Mouse (Mus musculus) heart, embryonic 11.5 days (tissue): ENCODE measurements around the gene Rpap1. TPM values are rescaled to one million over a fixed set of nuclear protein-coding genes. Genes with fewer than 3 reads are reported as not detected.

Experiments used
- ATAC-seq: fragments of 200-750 bp; cut with Nextera tagmentation; replicated peaks from 2 replicates; pipeline ENCODE4 v1.8.0; 2017; ENCODE audit warnings: moderate library complexity; ENCODE audit not compliant: insufficient number of reproducible peaks, low FRiP score, low TSS enrichment
- H3K27ac ChIP-seq: fragments of 300-500 bp; sonication (generic); 2 replicates; pipeline ENCODE4 v1.5.1; 2014; ENCODE audit warnings: mild to moderate bottlenecking, low read depth, low read length
- H3K27me3 ChIP-seq: fragments of 300-500 bp; sonication (generic); 2 replicates; pipeline ENCODE4 v1.6.1; 2014; ENCODE audit warnings: mild to moderate bottlenecking, low read length, mixed read lengths; ENCODE audit not compliant: control insufficient read depth, insufficient read depth
- H3K36me3 ChIP-seq: fragments of 300-500 bp; sonication (generic); 2 replicates; pipeline ENCODE4 v1.6.1; 2014; ENCODE audit warnings: mild to moderate bottlenecking, low read length, moderate library complexity, mixed read lengths; ENCODE audit not compliant: control insufficient read depth, insufficient read depth
- H3K4me1 ChIP-seq: fragments of 300-500 bp; sonication (generic); 2 replicates; pipeline ENCODE4 v1.6.1; 2014; ENCODE audit warnings: low read length; ENCODE audit not compliant: control insufficient read depth, insufficient read depth
- H3K4me2 ChIP-seq: fragments of 300-500 bp; sonication (generic); 2 replicates; pipeline ENCODE4 v1.6.1; 2014; ENCODE audit warnings: mild to moderate bottlenecking, moderate library complexity
- H3K4me3 ChIP-seq: fragments of 300-500 bp; sonication (generic); 2 replicates; pipeline ENCODE4 v1.5.1; 2014; ENCODE audit warnings: low read depth, low read length
- H3K9ac ChIP-seq: fragments of 300-500 bp; sonication (generic); 2 replicates; pipeline ENCODE4 v1.6.1; 2014; ENCODE audit warnings: mild to moderate bottlenecking, low read depth, low read length, moderate library complexity
- H3K9me3 ChIP-seq: fragments of 300-500 bp; sonication (generic); replicated peaks from 2 replicates; pipeline ENCODE4 v1.6.1; 2016; ENCODE audit warnings: low read length; ENCODE audit not compliant: control insufficient read depth
- WGBS: fragments of 180-500 bp; shearing (Covaris S2); extraction: QIAGEN DNeasy Blood & Tissue Kit; methylation state at CpG from one replicate; pipeline ENCODE4 v1.1.7; 2014; ENCODE audit not compliant: insufficient replicate concordance; 5-methylcytosine and 5-hydroxymethylcytosine counted together
- polyA plus RNA-seq: library from polyadenylated mRNA; unstranded; fragments of >200 nt; fragmentation: Nextera tagmentation; extraction: Ambion mirVana; gene quantifications from 2 replicates; pipeline ENCODE4 v1.2.1, GENCODE M21; 2014

The Rpap1 gene
- polyA plus RNA-seq, 1 experiment from 2014 or later, result 16.2 TPM

- no peak for ATAC-seq
- H3K36me3 ChIP-seq, result peaks cover 30% of the 10 kb centered on the region
- H3K27ac ChIP-seq, result no peak overlapping the region
- no peak overlapping the region for H3K4me3 ChIP-seq
- no peaks in the 10 kb centered on the region for H3K9me3 ChIP-seq
- no peak overlapping the region for H3K9ac ChIP-seq
- H3K4me1 ChIP-seq, result no peaks in the 10 kb centered on the region
- 90% methylated on average over 6 of the region's 6 CpGs for WGBS
- no peak overlapping the region for H3K4me2 ChIP-seq
- H3K27me3 ChIP-seq, result no peaks in the 10 kb centered on the region
Measured at GRCm38 (mm10) chr2:119767246-119767645, 20.1 kb downstream of the Rpap1 start.

GRCm38 (mm10) chr2:119763924-119764323 lies 23.4 kb downstream of the Rpap1 start:
- H3K4me3 ChIP-seq, result no peak overlapping the region
- H3K27me3 ChIP-seq, result peaks cover 22% of the 10 kb centered on the region
- WGBS, result 59% methylated on average over 4 of the region's 4 CpGs
- H3K4me1 ChIP-seq, result no peaks in the 10 kb centered on the region
- H3K36me3 ChIP-seq, result peaks cover 11% of the 10 kb centered on the region
- H3K27ac ChIP-seq, result no peak overlapping the region
- no peak for ATAC-seq
- H3K9ac ChIP-seq, result no peak overlapping the region
- H3K9me3 ChIP-seq, result no peaks in the 10 kb centered on the region
- no peak overlapping the region for H3K4me2 ChIP-seq

GRCm38 (mm10) chr2:119762276-119762675 lies 25.1 kb downstream of the Rpap1 start:
- peaks cover 38% of the 10 kb centered on the region for H3K27me3 ChIP-seq
- 65% methylated on average over 1 of the region's 1 CpGs for WGBS

GRCm38 (mm10) chr2:119760251-119760650 lies 27.1 kb downstream of the Rpap1 start, which contains the start of gene Ltk:
Ltk (minus strand) TSS chr2:119760431.
- Histone ChIP-seq H3K9me3 (no peaks in the 10 kb centered on the region), H3K4me3 (peak within 1 kb of the TSS; percentile 70; the same call in 1 of the 2 replicates), H3K36me3 (no peaks in the 10 kb centered on the region), H3K4me1 (no peaks in the 10 kb centered on the region; the same call in 1 of the 2 replicates), H3K27me3 (peaks cover 51% of the 10 kb centered on the region), H3K27ac (no peak within 1 kb of the TSS), H3K4me2 (peak within 1 kb of the TSS; percentile 100), H3K9ac (no peak within 1 kb of the TSS)
- no peak for ATAC-seq
- WGBS, result 8% methylated on average over 9 of the region's 9 CpGs

More at GRCm38 (mm10) chr2:119762276-119762675, 25.1 kb downstream of the Rpap1 start:
- Histone ChIP-seq H3K27ac (no peak overlapping the region), H3K4me1 (no peaks in the 10 kb centered on the region; the same call in 1 of the 2 replicates), H3K4me2 (no peak overlapping the region), H3K9me3 (no peaks in the 10 kb centered on the region), H3K36me3 (peaks cover 4% of the 10 kb centered on the region), H3K9ac (no peak overlapping the region), H3K4me3 (no peak overlapping the region)
- ATAC-seq, result no peak

- H3K27ac ChIP-seq, result no peak overlapping the region
- H3K9me3 ChIP-seq, result no peaks in the 10 kb centered on the region
- WGBS, result 5% methylated on average over 44 of the region's 44 CpGs
- H3K27me3 ChIP-seq, result peaks cover 56% of the 10 kb centered on the region
- peak overlapping the region; percentile 100 for H3K4me2 ChIP-seq
- H3K4me3 ChIP-seq, result peak overlapping the region; percentile 70
- no peaks in the 10 kb centered on the region for H3K36me3 ChIP-seq
- ATAC-seq, result no peak
- H3K4me1 ChIP-seq, result no peaks in the 10 kb centered on the region; the same call in 1 of the 2 replicates
- no peak overlapping the region for H3K9ac ChIP-seq
Measured at GRCm38 (mm10) chr2:119758844-119759835, 28.2 kb downstream of the Rpap1 start.

GRCm38 (mm10) chr2:119758101-119758843 lies 29.1 kb downstream of the Rpap1 start:
- Histone ChIP-seq H3K27ac (no peak overlapping the region), H3K9ac (peak overlapping the region; percentile 62), H3K4me3 (peak overlapping the region; percentile 70), H3K4me2 (peak overlapping the region; percentile 100), H3K9me3 (no peaks in the 10 kb centered on the region), H3K4me1 (no peaks in the 10 kb centered on the region; the same call in 1 of the 2 replicates), H3K27me3 (peaks cover 62% of the 10 kb centered on the region), H3K36me3 (no peaks in the 10 kb centered on the region)
- 0 out of 2 replicates have a peak, but pooled peaks have one; percentile 6 for ATAC-seq
- under 1% methylated on average over 67 of the region's 77 CpGs for WGBS

GRCm38 (mm10) chr2:119757601-119758100 lies 29.7 kb downstream of the Rpap1 start:
- Histone ChIP-seq H3K4me3 (peak overlapping the region; percentile 70), H3K4me1 (no peaks in the 10 kb centered on the region; the same call in 1 of the 2 replicates), H3K27me3 (peaks cover 69% of the 10 kb centered on the region), H3K27ac (no peak overlapping the region), H3K9ac (peak overlapping the region; percentile 62; the same call in 1 of the 2 replicates), H3K36me3 (no peaks in the 10 kb centered on the region), H3K4me2 (peak overlapping the region; percentile 100), H3K9me3 (no peaks in the 10 kb centered on the region)
- 4% methylated on average over 31 of the region's 31 CpGs for WGBS
- 0 out of 2 replicates have a peak, but pooled peaks have one; percentile 15 for ATAC-seq

GRCm38 (mm10) chr2:119749260-119749659 lies 38.1 kb downstream of the Rpap1 start:
- Histone ChIP-seq H3K4me3 (no peak overlapping the region), H3K4me1 (peaks cover 8% of the 10 kb centered on the region), H3K9me3 (no peaks in the 10 kb centered on the region), H3K9ac (no peak overlapping the region), H3K4me2 (no peak overlapping the region), H3K36me3 (no peaks in the 10 kb centered on the region), H3K27ac (no peak overlapping the region), H3K27me3 (peaks cover 58% of the 10 kb centered on the region)
- whole genome bisulfite sequencing, result 61% methylated on average over 13 of the region's 13 CpGs
- no peak for ATAC-seq
